Mouse (Mus musculus) spleen, adult 2 months (tissue): ENCODE measurements around the gene Ccno. TPM values are rescaled to one million over a fixed set of nuclear protein-coding genes. Genes with fewer than 3 reads are reported as not detected.
A peak's percentile ranks its signal among the peaks of the same experiment; 100 is the strongest.
"Not testable (repeated sequence)": the region's sequence is repeated elsewhere in the genome, so short reads cannot be mapped to it uniquely, and the experiment has no call there.

ENCODE experiments used
- DNase-seq, 2 experiments: peaks; one replicate each; pipeline versions ENCODE4 v3.0.0 to v3.0.0-alpha.2; 2012 to 2021; ENCODE audit warnings: low spot score in 2 of 2, low read depth in 1 of 2
- H3K27ac ChIP-seq: fragments of 200-500 bp; 2 replicates; pipeline ENCODE4 v1.5.1; 2012; ENCODE audit warnings: low read length, inconsistent platforms; ENCODE audit not compliant: insufficient read depth
- H3K27me3 ChIP-seq: fragments of 200-500 bp; 2 replicates; pipeline ENCODE4 v1.6.1; 2012; ENCODE audit warnings: mild to moderate bottlenecking, moderate library complexity, low read length, inconsistent platforms; ENCODE audit not compliant: control insufficient read depth, insufficient read depth
- H3K36me3 ChIP-seq: fragments of 200-500 bp; 2 replicates; pipeline ENCODE4 v1.6.1; 2012; ENCODE audit warnings: mild to moderate bottlenecking, low read length, inconsistent platforms; ENCODE audit not compliant: control insufficient read depth, insufficient read depth
- H3K4me1 ChIP-seq: fragments of 200-500 bp; 2 replicates; pipeline ENCODE4 v1.6.1; 2011; ENCODE audit warnings: inconsistent platforms; ENCODE audit not compliant: control insufficient read depth, insufficient read depth, insufficient read length
- H3K4me3 ChIP-seq: fragments of 200-500 bp; 2 replicates; pipeline ENCODE4 v1.5.1; 2011; ENCODE audit warnings: mild to moderate bottlenecking, inconsistent platforms; ENCODE audit not compliant: insufficient read depth, insufficient read length; ENCODE audit errors: extremely low read depth
- CTCF ChIP-seq: fragments of 200-500 bp; IDR thresholded peaks from 2 replicates; pipeline ENCODE4 v1.5.1; 2011; ENCODE audit warnings: mild to moderate bottlenecking, inconsistent platforms; ENCODE audit not compliant: insufficient read depth, insufficient read length, insufficient replicate concordance; ENCODE audit errors: extremely low read depth
- POLR2A ChIP-seq: fragments of 200-500 bp; IDR thresholded peaks from 2 replicates; pipeline ENCODE4 v1.6.1; 2011; ENCODE audit warnings: low read depth, low read length, inconsistent platforms
- WGBS: fragments of 180-500 bp; shearing (Covaris S2); methylation state at CpG from one replicate; pipeline ENCODE4 v1.1.7; 2018; 5-methylcytosine and 5-hydroxymethylcytosine counted together
- polyA plus RNA-seq: library from polyadenylated mRNA; depleted of rRNA; stranded (reverse); fragments of >200 nt; gene quantifications from 2 replicates; pipeline ENCODE4 v1.2.3, GENCODE M21; 2012

Gene Ccno
- polyA plus RNA-seq, 1 experiment: 0.32 TPM

DNA sequence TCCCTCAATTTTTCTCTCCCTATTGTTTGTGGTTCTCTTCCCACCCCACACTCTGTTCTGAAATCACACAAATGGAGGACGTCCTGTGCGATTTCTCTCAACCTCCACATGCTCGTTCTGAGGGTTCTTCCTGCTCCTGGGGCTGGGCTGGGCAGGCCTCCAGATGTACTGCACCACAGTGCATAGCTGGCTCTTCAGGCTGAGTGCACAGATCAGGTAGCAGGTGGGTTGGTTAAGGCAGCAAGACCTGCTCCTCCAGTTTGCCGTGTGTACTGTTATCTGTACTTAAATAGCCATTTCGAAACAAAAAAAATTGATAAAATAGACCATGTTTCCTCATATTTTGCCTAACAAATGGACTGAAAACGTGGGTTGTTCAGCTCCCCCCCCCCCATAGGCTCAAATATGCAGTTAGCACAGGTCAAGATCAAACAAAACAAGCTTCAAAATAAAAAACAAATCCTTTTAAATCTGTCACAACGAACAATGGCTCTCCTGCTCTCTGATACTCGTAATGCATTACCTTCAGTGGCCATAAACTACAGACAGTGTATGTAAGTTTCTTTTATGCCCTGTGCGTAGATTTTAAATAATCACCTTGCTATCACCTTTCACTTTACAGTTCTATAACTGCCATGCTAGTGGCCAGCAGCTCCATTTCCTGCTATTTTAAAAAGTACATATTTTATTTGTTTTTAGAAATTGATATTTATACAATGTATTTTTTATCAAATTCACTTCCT, 13.1 kb downstream of the Ccno start:
- WGBS: 59% methylated on average over 9 of the region's 9 CpGs
- DNase-seq: no peak
- peaks cover 9% of the 10 kb centered on the region for H3K27me3 ChIP-seq

DNA sequence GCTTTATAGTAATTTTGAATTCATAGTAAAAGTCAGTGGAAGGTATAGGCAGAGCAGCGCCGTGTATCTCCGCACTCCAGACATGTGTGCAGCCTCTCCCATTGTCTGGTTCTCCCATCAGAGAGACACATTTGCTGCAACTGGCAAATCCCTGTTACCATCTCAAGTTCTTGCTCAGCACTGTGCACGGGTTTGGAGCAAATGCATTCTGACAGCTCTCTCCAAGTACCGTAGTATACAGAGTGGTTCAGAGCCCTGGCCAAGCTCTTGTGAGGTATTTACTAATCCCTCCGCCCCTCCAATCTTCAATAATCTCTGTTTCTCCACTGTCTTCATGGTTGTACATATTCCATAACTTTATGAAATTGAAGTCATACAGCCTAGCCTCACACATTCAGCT, 25.1 kb downstream of the Ccno start:
- DNase-seq: no peak
- no peaks in the 10 kb centered on the region for H3K36me3 ChIP-seq
- peaks cover 3% of the 10 kb centered on the region; the same call in 1 of the 2 replicates for H3K4me1 ChIP-seq
- 77% methylated on average over 6 of the region's 6 CpGs for WGBS
- no peak overlapping the region for H3K27ac ChIP-seq
- H3K27me3 ChIP-seq: no peaks in the 10 kb centered on the region
- no peak overlapping the region; the same call in 1 of the 2 replicates for H3K4me3 ChIP-seq
- TF ChIP-seq POLR2A: no peak
- TF ChIP-seq CTCF: no peak

More for the DNA sequence above, 13.1 kb downstream of the Ccno start:
- H3K27ac ChIP-seq: no peak overlapping the region
- H3K4me3 ChIP-seq: no peak overlapping the region
- no peaks in the 10 kb centered on the region for H3K36me3 ChIP-seq
- no peak for TF ChIP-seq POLR2A
- no peak for TF ChIP-seq CTCF
- peaks cover 5% of the 10 kb centered on the region for H3K4me1 ChIP-seq

DNA sequence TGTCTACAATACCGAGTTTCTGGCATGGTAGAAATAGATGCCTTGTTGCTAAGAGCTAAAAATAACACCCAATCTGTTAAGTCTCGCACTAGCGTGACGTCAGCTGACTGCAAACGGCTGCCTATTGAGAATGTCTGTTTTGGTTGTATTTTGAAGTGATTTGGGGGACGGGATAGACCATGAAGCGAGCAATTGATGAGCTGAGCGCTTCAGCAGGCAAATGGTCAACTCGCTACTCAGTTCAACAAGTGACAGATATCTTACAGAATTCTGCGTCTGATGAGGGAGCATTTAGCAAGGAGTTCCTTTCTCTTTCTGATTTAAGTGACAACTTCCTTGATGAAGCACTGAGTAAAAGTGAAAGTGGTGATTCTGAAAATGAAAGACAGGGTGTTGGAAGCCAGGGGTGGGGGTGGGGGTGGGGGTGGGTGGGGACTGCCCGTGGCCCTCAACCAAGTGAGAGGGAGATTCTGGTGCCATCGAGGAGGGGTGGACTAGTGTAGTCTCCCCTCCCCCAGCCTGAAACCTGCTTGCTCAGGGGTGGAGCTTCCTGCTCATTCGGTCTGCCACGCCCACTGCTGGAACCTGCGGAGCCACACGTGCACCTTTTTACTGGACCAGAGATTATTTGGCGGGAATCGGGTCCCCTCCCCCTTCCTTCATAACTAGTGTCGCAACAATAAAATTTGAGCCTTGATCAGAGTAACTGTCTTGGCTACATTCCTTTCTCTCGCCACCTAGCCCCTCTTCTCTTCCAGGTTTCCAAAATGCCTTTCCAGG, 25.8 kb downstream of the Ccno start:
- not testable (repeated sequence) for H3K27me3 ChIP-seq, H3K36me3 ChIP-seq, H3K4me1 ChIP-seq
- H3K27ac ChIP-seq: peak overlapping the region; percentile 77
- peak in 1 of 2 experiments; percentile 65 for DNase-seq
- peak overlapping the region; percentile 89 for H3K4me3 ChIP-seq
- 12% methylated on average over 19 of the region's 20 CpGs for WGBS

DNA sequence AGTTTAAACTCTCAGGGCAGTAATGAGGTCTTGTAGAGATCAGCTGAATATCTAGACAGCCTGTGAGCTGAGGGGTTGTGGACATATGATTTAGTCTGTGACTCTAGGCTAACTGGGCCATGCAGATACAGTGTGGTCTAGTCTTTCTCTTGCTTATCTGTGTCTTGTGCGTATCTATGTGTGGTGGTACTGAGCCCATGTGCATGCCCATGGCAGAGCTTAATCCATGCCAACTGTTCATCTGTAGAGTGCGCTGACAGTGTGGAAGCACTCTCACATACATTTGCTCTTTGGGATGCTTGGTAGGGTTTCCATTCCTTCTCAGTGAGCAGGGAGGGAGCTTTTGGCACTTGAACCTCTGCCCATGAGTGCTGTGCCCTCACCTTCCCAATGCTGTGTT, 33.9 kb downstream of the Ccno start:
- H3K27ac ChIP-seq: no peak overlapping the region
- no peaks in the 10 kb centered on the region for H3K36me3 ChIP-seq
- no peak for TF ChIP-seq POLR2A
- TF ChIP-seq CTCF: no peak
- H3K4me3 ChIP-seq: no peak overlapping the region
- no peak for DNase-seq
- H3K27me3 ChIP-seq: no peaks in the 10 kb centered on the region
- peaks cover 2% of the 10 kb centered on the region; the same call in 1 of the 2 replicates for H3K4me1 ChIP-seq
- 85% methylated on average over 2 of the region's 2 CpGs for WGBS

DNA sequence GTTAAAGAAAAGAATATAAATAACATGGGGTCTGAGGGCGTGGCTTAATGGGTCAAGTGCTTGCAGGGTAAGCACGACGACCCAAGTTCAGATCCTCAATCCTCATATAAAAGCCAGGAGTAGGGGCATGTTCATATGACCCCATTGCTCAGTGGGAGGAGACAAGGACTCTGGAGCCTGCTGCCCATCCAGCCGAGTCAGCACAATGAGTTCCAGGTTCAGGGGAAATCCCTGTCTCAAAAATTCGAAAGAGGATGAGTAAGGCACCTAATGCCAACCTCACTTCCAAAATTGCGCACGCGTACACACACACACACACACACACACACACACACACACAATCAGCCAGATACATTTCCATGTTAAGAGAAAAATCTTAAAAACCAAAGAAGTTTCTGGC, 34.9 kb downstream of the Ccno start:
- Histone ChIP-seq H3K4me3 (no peak overlapping the region), H3K4me1 (peaks cover 2% of the 10 kb centered on the region; the same call in 1 of the 2 replicates), H3K36me3 (no peaks in the 10 kb centered on the region), H3K27me3 (no peaks in the 10 kb centered on the region), H3K27ac (no peak overlapping the region)
- 78% methylated on average over 8 of the region's 8 CpGs for WGBS
- no peak for DNase-seq
- TF ChIP-seq CTCF: no peak
- TF ChIP-seq POLR2A: no peak

DNA sequence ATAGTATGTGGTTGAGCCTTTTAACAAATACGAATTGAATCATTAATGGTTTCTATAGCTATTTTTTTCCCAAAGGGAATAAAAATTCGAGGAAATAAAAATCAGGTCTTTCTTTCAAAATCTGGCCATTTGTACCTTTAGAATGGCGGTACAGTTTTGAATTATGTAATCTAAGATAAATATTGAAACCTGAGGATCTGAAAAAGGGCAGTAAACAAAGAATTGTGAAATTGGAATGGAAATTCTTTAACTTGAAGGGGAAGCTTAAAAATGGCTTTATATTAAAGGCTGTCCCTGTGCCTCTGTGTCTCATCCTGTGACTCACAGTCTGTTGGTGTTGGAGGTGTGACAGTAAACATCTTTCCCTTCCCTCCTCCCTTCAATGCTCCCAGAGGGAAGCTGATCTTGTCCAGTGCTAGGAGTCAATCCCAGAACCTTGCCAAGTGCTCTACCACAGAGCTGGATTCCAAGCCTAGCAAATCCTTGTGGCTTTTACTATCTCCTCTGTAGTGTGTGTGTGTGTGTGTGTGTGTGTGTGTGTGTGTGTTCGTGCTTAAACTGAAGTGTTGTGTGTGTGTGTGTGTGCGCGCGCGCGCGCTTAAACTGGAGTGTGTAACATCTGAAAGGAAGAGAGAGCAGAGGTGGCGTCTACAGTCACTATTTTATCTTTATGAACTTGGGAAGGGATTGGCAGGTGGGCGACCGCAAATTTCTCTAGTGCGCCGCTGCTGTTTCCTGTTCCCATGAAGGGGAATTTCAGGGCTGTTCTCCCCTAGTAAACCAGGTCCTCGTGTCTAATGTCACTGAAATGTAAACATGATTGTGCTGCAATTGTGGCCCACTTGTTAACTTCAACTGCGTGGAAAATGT, 35.9 kb downstream of the Ccno start:
- no peak overlapping the region for H3K27ac ChIP-seq
- H3K4me3 ChIP-seq: no peak overlapping the region
- TF ChIP-seq CTCF (no peak), POLR2A (no peak)
- 24% methylated on average over 17 of the region's 17 CpGs for WGBS
- H3K27me3 ChIP-seq: no peaks in the 10 kb centered on the region
- peaks cover 2% of the 10 kb centered on the region; the same call in 1 of the 2 replicates for H3K4me1 ChIP-seq
- DNase-seq: no peak
- no peaks in the 10 kb centered on the region for H3K36me3 ChIP-seq
